Mouse (Mus musculus) layer of hippocampus, postnatal 36 days (tissue): ENCODE data around the gene Mat2a. TPM values are rescaled to one million over a fixed set of nuclear protein-coding genes. Genes with fewer than 3 reads are reported as not detected.

Source experiments
- DNase-seq, 2 experiments: peaks; one replicate each; pipeline ENCODE4 v3.0.0; 2022
- total RNA-seq, 2 experiments: library from RNA; stranded (reverse); gene quantifications; 2 replicates each; pipeline ENCODE4 v1.2.3; 2021

Gene Mat2a
- total RNA-seq, 2 experiments from 2014 or later: 186 to 194 TPM

- no peak for DNase-seq
Observed at GRCm38 (mm10) chr6:72415181-72415580, 24.2 kb downstream of the Mat2a start.

DNA sequence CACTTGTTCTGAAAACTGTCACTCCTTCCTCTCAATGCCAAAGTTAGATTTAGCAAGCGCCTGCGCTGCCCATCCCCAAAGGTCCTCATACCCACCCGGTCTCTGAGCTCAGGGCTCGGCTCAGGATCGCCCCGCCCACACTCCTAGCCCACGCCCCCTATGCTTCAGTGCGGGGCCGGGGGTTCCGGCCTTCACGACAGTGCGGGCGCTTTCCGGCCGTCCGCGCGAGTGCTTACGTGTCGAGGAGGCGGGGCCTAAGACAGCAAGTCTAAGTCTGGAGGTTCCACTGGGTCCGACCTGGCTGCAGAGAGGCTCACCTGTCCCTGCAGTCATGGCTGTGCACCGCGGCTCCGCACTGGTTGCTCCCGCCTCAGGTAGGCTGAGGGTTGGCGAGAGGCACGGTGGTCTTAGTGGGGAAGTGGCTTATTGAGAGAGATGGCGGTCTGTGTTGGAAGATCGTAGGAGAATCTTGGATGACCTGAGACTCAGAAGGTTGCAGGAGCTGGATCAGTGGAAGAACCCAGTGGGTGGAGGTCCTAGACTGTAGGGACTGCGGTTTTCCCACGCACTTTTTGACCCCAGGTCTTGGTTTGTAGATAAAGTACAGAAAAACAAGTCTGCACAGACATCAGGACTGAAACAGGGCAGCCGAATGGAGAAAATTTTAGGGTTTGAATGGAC lies 25.1 kb downstream of the Mat2a start, which contains the start of gene Ggcx:
Ggcx (plus strand) TSS at position 233 of the 681 bp plus-strand sequence.
- peak; percentile 88 to 91 for DNase-seq

- no peak for DNase-seq
Observed at GRCm38 (mm10) chr6:72410518-72410917, 28.8 kb downstream of the Mat2a start.

DNA sequence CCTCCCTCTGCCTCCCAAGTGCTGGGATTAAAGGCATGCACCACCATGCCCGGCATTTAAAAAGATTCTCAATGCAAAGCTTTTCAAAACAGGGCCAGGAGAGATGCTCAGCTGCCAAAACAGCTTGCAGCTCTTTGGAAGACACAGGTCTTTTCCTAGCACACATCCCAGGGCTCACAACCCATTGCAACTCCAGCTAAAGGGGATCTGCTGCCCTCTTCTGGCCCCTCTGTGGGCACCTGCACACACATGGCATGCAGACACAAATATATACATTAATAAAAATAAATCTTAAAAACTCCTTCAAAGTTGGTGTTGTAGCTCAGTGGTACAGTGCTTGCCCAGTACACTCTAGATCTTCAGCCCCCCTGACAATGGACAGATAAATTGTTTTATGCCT lies 29.4 kb downstream of the Mat2a start:
- no peak for DNase-seq

- peak in 1 of 2 experiments; percentile 36 for DNase-seq
Observed at GRCm38 (mm10) chr6:72409567-72409966, 29.8 kb downstream of the Mat2a start.

- DNase-seq: peak; percentile 71 to 76
Observed at GRCm38 (mm10) chr6:72407119-72407518, 32.2 kb downstream of the Mat2a start.

- DNase-seq: no peak
Observed at GRCm38 (mm10) chr6:72405356-72405755, 34.0 kb downstream of the Mat2a start.

DNA sequence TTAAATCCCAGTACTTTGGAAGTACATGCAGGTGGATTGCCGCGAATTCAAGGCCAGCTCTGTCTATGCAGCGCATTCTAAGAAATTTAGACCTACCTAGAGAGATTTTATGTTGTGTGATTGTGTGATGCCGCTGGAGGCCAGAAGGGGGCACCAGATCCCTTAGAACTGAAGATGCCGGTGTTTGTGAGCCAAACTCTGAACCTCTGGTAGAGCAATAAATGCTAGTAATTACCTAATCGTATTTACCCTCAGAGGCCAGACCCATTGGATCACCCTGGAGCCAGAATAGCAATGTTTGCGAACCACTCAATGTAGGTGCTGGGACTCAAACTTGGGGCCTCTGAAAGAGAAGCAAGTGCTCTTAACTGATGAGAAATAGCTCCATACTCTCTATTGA lies 37.5 kb downstream of the Mat2a start:
- peak; percentile 47 to 64 for DNase-seq

DNA sequence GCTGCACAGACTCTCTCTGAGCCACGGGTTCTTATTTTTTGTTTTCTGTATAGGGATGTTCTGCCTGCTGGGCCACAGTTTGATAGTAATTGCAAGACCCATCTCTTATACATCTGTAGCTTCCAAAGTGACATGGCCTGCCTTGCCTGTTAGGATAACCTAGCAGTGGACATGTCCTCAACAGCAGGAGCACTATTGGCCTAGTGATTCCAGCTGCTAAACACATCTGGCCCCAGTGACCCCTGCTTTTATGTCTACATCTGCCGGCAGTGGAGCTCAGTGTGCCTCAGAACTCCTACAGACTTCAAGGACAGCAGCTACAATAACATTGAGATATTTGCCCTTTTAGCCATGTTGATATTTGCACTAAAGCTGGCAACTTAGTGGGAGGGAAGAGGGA lies 39.4 kb downstream of the Mat2a start:
- no peak for DNase-seq

DNA sequence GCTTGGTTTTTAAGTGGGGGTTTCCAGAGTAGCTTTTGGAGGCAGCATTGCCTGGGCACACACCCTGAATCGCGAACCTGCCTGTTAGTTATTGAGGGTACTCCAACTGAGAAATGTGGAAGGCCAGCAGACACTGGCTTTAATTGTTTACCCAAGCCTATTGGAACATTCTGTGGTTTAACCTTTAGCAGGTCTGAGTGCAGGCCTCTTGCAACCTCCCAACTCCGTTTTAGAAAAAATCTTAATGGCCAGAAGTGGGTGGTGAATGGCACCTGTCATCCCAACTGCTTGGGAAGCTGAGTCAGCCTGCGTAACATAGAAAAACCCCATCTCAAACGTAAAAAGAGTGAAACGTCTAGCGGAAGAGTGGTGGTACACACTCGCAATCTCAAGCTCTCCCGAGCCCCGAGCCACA lies 42.5 kb downstream of the Mat2a start:
- no peak for DNase-seq

DNA sequence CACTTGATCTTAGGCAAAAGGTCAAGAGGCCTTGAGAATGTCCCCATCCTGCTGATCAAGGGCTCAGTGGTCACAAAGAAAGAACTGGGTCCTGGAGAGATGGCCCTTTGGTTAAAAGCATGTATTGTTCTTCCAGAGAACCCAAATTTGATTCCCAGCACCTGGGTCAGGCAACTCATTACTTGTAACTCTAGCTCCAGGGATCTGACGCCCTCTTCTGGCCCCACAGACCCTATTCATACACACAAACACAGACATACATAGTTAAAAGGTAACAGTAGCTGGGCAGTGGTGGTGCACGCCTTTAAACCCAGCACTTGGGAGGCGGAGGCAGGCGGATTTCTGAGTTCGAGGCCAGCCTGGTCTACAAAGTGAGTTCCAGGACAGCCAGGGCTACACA lies 47.0 kb downstream of the Mat2a start:
- no peak for DNase-seq

DNA sequence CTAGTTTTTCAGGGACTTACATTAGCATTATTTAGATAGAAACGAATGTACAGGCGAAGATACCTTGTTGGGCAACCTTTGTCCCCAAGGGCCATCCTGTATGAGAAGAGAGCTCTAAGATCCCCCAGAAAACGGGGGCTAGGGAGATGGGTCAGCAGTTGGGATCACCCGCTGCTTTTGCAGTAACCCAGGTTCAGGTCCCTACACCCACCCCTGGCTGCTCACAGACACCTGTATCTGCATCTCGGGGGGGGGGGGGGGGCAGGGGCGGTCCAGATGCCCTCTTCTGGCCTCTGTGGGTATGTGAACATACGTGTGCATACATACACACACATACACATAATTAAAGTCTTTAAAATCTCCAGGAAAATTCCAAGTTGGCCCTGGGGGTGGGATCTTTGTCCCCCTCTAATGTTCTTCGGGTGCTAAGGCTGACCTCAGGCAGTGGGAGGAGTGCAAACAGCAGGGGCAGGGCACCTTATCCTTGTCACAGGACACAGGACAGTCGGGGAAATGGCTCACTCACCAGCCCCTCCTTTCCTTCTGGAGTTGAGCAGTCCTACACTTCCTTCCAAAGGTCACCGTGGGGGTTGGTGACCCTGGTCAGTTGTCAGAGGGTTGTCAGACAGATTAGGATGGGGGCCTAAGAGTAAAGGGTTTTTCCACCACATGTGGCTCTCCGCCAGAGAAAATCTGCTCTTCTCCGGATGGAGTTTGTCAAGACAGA lies 48.4 kb downstream of the Mat2a start:
- no peak for DNase-seq

GRCm38 (mm10) chr6:72389941-72390771 lies 49.2 kb downstream of the Mat2a start, which contains the start of gene Vamp8:
Gene Vamp8, minus strand, starts transcription at chr6:72390703.
- DNase-seq: peak; percentile 45 to 48

- DNase-seq: peak in 1 of 2 experiments; percentile 30
Observed at GRCm38 (mm10) chr6:72389471-72389940, 49.9 kb downstream of the Mat2a start.

- DNase-seq: no peak
Observed at GRCm38 (mm10) chr6:72388791-72389329, 50.5 kb downstream of the Mat2a start.

DNA sequence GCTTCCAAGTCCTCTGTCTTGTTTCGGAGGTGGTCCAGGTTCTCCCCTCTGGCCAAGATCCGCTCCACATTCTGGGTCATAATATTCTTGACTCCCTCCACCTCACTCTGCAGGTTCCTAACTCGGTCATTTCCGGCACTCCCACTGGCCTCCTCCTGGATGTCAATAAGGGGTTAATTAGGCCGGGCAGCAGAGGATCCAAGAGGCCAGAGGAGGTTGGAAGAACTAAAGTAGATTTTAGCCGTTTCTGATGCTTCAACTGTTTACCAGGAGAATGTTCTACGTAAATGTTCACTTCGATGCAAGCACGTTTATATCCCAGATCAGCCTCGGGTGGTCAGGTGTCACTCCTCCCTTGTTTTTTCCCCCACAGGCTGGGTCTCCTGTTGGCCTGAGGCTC lies 51.1 kb downstream of the Mat2a start:
- DNase-seq: no peak

- DNase-seq: no peak
Observed at GRCm38 (mm10) chr6:72387816-72388215, 51.5 kb downstream of the Mat2a start.

DNA sequence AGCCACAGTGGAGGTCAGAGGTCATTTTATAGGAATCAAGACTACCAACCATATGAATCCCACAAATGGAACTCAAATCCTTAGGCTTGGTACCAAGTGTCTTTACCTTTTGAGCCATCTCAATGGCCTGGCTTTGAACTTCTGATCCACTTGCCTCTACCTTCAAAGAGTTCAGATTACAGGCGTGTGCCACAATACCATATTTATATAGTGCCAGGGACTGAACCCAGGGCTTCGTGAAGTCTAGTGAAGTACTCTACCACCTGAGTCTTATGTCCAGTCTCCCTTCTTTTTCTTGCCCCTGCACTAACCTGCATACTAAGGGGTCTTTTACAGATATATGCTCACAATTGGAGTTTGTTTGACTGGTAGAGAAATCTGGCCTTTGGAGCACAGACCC lies 52.8 kb downstream of the Mat2a start:
- no peak for DNase-seq

GRCm38 (mm10) chr6:72385258-72385657 lies 54.1 kb downstream of the Mat2a start:
- no peak for DNase-seq

DNA sequence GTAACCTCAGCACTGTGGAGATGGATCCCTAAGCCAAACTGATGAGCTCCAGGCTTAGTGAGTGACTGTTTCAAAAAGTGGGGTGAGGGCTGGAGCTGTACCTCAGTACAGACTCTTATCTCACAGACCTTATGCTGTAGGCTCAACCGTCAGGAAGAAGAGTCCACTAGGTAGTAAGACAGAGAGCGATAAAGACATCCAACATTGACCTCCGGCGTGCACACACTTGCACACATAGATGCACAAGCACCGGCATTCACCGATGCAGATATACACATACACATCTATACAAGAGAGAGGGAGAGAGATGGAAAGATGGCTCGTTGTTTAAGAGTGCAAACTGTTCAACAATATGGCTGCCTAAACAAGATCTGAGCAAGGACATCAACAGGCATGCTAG lies 55.4 kb downstream of the Mat2a start:
- DNase-seq: no peak

DNA sequence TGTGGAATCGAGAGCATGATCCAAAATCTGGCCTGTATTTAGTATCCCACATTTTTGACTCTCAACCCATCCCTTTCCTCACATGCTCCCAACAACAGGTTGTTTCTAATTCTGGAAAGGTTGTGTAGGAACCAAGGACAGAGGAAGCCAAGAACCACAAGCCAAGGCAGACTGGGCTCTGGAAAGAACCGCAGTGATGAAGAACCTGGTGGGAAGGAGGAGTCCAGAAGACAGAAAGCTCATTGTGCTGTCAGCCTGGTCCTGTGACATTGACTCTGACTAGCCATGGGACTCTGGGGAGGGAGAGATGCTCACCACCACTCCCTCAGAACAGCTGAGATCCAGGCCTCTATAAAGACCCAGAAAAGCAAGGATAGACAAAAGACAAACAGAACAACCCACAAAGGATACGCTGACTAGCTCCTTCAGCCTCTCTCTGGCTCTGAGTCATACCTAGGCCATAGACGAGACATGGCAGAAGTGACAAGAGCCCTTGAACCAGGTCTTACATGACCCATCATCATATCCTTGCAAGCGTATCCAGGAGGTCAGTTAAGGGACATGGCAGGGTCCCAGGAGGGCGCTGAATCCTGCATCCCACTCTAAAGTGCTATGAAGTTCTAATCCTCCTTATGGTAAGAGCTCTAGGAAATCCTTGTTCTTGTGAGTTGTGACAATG lies 56.1 kb downstream of the Mat2a start:
- no peak for DNase-seq
